Mouse (Mus musculus) left cerebral cortex, adult 6 months (tissue): ENCODE measurements around the gene Thrsp. TPM values are rescaled to one million over a fixed set of nuclear protein-coding genes. Genes with fewer than 3 reads are reported as not detected.

Experiments used
- long read RNA-seq, 2 experiments: library from polyadenylated mRNA; unstranded; transcript quantifications; one replicate each; pipeline ENCODE4 v2.0.0; 2019 to 2020
- polyA plus RNA-seq: library from polyadenylated mRNA; unstranded; fragments of <200 nt; fragmentation: Nextera tagmentation; gene quantifications from 2 replicates; pipeline ENCODE4 v1.2.3, GENCODE M21; 2021

Gene Thrsp
- 78.6 and 101 TPM in 2 replicates for polyA plus RNA-seq
- long read RNA-seq, experiment 1, transcript Thrsp-201 (2 exons, 1,277 nt) = major isoform, 89 of 90 reads
- long read RNA-seq, experiment 1, partial matches to known transcripts = 0 of 90 reads
- long read RNA-seq, experiment 1, other reads (novel, unspliced or antisense) = 1 of 90 reads
- long read RNA-seq, experiment 2, transcript Thrsp-201 (2 exons, 1,277 nt) = major isoform, 108 of 112 reads
- long read RNA-seq, experiment 2, partial matches to known transcripts = 2 of 112 reads
- long read RNA-seq, experiment 2, other reads (novel, unspliced or antisense) = 2 of 112 reads

GRCm38 (mm10) chr7:97416906-97417777, at the start of gene Thrsp:
TSS of gene Thrsp (minus strand) at chr7:97417730.

GRCm38 (mm10) chr7:97451023-97451422, 33.5 kb upstream of the Thrsp start, which contains the start of gene Kctd14:
TSS of gene Kctd14 (plus strand) at chr7:97451323.

GRCm38 (mm10) chr7:97399960-97400715, 17.4 kb downstream of the Thrsp start, which contains the start of gene Ndufc2:
TSS of gene Ndufc2 (plus strand) at chr7:97400003.

Other genes starting within 250 kb of the Thrsp start
- 1.7 and 3.6 TPM in 2 replicates for gene Usp35, start 85.7 kb downstream of the Thrsp start, polyA plus RNA-seq
- gene Kctd21, start 85.4 kb downstream of the Thrsp start, polyA plus RNA-seq = 4.0 and 4.4 TPM in 2 replicates
- 7.1 and 7.8 TPM in 2 replicates for gene Alg8, start 46.1 kb downstream of the Thrsp start, polyA plus RNA-seq
- gene Ndufc2, start 17.7 kb downstream of the Thrsp start, polyA plus RNA-seq = 527 and 644 TPM in 2 replicates
- gene Kctd14, start 33.6 kb upstream of the Thrsp start, polyA plus RNA-seq = 3.6 and 4.5 TPM in 2 replicates
- 14.3 and 23.2 TPM in 2 replicates for gene Ints4, start 63.2 kb upstream of the Thrsp start, polyA plus RNA-seq
- gene Aamdc, start 161.8 kb upstream of the Thrsp start, polyA plus RNA-seq = 113 and 117 TPM in 2 replicates
- gene Rsf1, start 162.2 kb upstream of the Thrsp start, polyA plus RNA-seq = 8.6 and 14.7 TPM in 2 replicates